Mouse (Mus musculus): Measurements from ENCODE around the gene Sobp. TPM values are rescaled to one million over a fixed set of nuclear protein-coding genes. Genes with fewer than 3 reads are reported as not detected.

Gene Sobp
- total RNA-seq (2021), result 4.4 and 4.6 TPM in 2 replicates
- long read RNA-seq, experiment 1, partial matches to known transcripts, result 1 of 2 reads
- long read RNA-seq, experiment 1, other reads (novel, unspliced or antisense), result 1 of 2 reads
- long read RNA-seq, experiment 2, partial matches to known transcripts, result 0 of 1 reads
- long read RNA-seq, experiment 2, other reads (novel, unspliced or antisense), result 1 of 1 reads

DNA sequence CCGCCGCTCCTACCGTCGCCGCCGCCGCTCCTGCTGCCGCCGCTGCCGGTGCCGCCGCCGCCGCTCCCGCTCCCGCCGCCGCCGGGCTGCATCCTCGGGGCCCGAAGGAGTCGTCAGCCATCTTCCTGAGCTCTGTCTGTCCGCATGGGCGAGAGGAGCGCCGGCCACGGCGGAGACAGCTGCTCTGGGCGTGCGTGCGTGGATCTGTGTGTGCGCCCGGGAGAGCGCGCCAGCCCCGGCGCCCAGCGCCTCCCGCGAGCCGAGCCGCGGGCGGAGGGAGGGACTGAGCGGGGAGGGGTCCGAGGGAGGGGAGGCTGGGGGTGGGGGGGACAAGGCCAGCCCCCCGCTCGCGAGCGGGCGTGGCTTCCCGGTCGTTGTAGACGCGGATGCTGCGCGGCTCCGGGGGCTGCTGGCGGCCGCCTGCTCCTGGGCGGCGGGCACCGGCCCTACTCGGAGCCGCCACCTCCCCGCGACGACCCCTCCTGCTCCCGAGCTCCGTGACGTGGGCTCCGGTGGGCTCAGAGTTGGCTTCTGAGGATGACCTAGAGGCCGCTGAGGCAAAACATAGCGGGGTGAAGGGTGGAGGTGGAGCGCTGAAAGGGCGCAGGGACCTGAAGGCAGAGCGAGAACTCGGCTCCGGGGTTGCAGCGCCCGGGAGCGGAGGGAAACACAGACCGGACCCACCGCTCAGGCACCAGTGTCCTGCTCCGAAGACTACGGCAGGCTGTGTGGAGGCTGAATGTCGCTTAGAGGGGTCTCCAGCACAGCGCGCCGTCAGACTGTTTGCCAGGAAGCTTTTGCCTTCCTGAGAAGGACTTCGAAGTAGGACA, at the start of gene Sobp, which contains the start of gene 9030612E09Rik:
TSS of gene Sobp (minus strand) at position 205 of the 830 bp plus-strand sequence.
TSS of gene 9030612E09Rik (plus strand) at position 379 of the 830 bp plus-strand sequence.
- peak; percentile 71 for DNase-seq

DNA sequence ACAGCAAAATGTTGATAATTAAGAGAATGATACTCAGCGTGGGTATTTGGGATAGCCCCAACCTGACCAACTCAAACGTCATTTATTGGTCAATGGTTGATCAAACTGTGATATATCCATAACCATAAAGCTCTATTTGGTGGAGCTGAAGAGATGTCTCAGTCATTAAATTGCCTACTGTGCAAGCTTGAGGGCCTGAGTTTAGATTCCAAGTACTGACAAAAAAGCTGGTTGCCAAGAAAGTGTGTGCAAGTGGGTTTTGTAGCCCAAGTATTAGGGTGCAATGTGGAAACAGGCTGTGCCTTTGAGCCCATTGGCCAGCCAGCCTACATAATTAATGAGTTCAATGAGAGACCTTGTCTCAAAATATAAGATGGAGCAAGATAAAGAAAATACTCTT, 49.1 kb upstream of the Sobp start:
- no peak for DNase-seq

DNA sequence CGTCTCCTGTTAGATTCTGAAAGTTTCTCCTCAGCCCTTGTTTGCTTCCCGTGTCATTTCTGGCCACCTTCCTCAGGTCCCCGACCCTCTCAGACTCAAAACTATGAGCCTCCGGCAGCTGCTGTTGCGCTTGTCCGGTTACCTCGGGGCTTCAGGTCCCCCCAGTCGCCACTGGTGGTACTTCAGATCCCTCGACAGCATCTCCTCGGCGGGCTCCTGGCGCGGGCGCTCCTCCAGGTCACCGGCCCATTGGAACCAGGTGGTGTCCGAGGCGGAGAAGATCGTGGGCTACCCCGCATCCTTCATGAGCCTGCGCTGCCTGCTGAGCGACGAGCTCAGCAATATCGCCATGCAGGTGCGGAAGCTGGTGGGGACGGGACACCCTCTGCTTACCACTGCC, 47.3 kb upstream of the Sobp start:
- DNase-seq, result peak; percentile 49

DNA sequence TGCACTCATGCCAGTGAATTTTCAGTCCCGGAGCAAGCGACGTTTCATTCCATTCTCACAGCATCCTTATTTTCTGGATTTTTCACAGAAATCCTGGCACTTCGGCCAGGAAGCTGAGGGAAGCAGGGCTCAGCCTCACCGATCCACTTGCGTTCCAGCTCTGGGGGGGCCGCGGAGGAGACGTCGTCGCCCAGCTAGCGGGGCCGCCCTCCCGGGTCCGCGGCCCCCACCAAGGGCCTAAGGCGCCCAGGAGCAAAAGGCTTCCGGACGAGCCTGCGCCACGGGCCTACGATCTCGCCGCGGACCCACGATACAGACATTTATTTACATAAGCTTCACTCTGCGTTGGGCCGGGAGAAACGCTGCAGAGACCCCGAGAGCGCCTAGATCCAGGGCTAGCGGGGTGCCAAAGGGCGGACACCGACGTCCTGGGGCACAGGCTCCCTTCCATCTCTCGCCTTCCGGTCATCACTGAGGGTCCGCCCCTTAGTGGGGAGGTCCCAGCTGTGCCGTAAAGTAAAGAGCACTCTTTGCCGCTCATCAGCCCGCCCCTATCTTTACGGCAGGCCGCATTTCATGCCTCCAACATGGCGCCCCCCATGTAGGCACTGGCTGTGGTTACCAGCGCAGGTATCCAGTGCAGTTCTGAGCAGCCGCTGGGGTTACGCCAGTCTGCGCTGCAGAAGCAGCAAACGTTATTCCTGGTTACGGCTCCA, 46.7 kb upstream of the Sobp start, which contains the start of gene Pdss2:
TSS of gene Pdss2 (plus strand) at position 577 of the 716 bp plus-strand sequence.
- DNase-seq, result peak; percentile 97

DNA sequence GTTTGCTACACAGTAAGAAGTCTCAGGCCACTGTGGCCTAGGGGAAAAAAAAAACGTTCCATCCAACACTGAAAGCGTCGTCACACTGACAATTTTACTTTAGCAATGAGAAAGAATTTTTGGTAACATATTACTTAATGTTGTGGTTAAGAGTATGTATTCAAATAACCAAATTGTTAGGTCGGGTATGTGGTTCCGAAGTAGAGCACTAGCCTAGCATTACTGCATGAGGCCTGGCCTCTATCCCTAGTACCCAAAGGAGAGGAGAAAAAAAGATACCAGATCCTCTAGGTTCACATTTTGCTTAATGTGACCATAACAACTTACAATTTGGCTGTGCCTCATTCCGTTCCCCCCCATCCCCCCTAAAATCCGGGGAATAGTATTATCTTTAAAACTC, 46.1 kb upstream of the Sobp start:
- peak; percentile 14 for DNase-seq

DNA sequence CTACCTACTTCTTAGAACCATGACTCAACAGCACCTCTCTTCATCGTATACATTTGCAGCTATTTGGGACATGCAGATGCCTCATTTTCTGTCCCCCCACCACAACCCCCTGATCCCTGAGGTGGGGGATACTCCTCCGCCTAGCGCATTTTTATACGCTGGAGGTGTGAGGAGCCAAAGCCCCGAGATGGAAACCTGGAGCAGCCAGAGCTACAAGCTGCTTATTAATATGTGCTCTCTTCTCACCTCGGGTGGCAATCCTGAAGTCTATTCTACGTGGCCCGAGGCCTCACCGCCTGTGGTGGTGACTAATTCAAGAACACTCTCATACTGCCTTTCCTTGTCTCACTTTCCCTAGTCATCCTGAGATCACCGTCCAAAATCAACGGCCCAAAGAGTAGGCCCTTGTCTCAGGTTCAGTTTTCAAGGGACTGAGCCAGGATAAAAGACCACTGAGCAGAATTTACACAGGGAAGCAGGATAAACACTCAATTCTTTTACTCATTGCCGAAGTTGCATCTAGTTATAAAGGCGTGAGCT, 43.1 kb upstream of the Sobp start:
- DNase-seq, result no peak

DNA sequence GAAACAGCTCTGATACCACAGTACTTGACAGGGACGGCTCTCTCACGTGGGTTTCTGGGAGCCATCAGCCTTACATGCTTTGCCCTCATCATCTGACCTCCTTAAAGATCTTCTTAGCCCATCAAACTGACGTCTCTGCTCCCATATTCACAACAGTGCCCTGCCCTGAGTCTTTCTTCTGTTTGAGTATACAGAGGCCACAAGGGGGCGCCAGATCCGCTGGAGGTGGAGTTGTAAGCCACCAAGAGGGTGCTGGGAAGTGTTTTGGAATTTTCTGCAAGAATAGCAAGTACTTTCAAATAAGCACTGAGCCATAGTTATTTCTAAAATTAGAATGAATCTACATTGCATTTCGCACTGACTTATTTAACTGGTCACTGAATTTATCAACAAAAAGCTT, 37.5 kb upstream of the Sobp start:
- DNase-seq, result peak; percentile 35

DNA sequence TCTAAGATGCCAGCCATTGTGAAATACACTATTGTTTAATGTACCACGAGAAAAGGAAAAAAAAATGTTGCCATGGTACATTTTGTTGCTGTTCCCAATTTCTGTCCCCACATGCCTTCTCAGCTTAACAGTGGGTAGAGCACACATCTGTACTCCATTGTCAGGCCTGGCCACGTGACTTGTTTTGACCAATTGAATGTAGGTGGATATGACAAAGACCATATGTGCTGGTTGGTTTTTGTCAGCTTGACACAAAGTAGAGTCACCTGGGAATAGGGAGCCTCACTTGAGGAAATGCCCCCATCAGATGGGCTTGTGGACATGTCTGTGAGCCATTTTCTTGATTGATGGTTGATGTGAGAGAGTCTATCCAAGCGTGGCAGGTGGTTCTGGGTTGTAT, 29.5 kb upstream of the Sobp start:
- no peak for DNase-seq

DNA sequence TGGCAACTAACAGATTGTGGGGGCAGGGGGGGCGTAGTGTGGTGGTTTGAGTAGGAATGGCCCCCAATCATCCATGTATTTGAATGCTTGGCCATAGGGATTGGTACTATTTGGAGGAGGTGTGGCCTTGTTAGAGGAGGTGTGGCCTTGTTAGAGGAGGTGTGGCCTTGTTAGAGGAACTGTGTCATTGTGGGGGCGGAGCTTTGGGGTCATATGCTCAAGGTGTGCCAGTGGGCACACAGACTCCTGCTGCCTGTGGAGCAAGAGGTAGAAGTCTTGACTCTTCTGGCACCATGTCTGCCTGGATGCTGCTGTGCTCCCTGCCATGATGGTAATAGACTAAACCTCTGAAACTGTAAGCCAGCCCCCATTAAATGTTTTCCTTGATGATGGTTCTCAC, 25.9 kb upstream of the Sobp start:
- DNase-seq, result no peak

DNA sequence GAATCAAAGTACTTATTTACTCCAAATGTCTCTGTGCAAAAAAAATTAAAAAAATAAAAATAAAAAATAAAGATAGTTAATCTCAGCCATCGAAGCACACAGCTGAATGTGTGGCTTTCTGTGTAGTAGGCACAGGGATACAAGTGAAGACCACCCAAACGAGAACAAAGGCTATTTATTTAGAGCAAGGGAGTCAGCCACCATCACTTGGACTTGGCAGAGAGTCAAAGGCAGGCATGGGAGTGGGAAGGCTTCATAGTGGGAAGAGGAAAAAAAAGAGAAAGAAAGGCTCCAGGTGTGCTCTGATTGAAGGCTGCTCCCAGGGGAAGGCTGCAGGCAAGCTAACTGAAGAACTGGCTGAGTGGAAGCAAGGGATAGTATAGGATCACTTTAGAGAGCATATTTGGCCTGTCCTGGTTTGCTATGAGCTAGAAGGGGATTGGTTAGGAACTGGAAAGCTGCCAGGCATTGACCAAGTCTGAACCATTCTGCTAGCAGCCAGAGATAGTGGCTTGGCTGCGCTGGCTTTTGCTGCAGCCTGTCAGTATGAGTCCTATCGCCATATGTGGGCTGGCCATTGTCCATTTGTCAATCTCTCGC, 6.1 kb upstream of the Sobp start:
- DNase-seq, result peak; percentile 31

DNA sequence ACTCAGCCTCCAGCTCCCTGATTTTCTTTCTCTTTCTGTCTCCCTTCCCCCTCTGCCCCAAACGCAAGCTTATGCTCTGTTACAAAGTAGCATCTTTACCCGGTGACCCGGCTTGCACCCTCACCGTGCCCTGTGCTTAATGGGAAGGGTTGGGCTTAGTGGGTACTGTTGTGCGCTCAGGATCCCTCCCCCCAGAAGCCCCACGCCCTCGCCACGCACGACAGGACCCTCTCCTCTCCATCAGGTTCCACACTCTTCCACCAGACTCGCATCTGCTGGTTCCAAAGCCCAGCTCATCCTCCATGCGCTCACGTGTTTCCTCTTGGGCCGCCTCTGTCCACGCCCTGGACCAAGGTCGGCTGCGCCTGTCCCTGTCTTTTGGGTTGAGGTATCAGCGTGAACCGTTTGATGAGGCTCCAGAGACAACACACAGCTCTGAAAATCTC, 849 bp upstream of the Sobp start:
- DNase-seq, result peak; percentile 30

DNA sequence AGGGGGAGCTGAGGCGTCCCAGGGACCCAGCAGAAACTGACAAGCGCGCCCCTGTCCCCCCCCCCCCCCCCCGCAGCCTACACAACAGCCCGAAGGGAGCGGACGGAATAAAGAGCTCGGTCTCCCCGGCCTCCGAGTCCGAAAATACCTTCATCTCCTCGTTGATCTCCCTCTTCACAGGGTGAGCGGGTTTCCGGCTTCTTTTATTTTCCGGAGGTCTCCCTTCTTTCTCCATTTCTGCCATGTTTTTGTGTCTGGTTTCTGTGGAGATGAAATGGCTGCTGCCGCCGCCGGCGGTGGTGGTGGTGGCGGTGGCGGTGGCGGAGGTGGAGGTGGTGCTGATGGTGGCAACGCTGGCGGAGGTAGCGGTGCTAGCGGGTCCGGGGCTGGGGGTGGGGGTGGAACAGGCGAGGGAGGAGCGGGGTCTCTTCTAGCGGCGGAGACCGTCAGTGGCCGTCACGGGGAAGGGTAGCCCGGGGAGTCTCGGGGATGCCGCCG, 453 bp downstream of the Sobp start:
- no peak for DNase-seq

DNA sequence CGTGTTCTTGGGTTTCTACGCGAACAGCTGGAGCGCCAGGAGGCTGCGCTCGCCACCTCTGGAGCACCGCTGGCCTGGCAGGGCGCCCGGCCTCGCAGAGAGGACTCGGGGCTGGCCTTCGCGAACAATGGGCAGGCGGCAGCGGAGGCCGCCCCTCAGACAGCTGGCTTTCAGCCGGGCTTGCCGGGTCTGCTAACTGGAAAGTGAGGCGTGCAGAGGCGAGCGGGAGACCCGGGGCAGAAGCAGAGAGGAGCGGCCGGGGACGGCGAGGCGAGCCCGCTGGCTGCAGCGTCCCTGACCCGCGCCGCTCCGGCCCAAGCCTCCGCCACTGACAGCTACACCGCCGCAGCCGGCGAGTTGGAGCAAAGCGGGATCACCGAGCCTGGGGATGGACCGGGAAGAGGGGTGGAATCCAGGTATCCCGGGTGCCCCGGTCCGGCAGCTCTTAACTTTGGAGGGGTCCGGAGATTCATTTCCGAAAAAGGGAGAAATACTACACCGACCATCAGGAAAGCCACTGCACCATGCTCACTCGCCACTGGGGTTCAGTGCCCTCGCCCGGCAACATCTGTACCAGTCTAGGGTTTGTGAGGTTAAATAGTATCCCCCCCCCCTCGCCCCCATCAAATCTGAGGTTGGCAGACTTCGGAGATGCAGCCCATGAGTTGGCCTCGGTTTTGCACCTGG, 1.0 kb downstream of the Sobp start:
- peak; percentile 83 for DNase-seq

DNA sequence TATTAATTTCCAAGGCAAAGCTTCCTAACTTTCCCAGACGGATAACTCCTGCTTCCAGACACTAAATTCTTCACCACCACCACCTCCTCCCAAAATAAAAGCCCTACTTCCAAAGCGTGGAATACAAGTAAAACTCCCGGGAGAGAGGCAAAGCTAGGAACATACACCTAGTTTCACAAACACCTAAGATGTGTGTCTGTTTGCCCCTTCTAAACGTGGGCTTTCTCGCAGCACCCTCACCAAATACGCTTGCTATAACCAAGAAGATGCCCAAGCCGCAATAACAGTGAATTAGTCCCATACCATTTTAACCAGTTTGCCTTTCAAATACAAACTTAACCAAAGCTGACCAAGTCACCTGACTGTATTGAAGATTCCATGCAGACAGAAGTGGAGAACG, 1.8 kb downstream of the Sobp start:
- DNase-seq, result no peak

DNA sequence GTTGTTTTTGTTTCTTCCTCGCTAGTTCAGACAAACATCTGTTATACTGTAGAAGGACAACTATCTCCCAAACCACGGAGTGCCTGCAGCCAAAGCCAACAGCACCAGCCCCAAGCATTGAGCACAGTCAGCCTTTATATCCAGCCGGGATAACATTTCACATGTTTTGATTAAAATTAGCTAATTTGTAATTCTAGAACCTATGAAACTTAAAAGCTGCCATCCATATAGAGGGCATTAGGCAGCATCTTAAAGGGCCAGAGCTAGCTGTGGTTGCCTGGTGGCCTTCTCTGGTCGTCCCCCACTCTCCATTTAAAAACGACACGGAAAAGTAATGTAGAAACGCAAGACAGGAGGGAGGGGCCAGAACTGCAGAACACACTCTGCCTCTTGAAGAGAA, 2.3 kb downstream of the Sobp start:
- DNase-seq, result no peak

DNA sequence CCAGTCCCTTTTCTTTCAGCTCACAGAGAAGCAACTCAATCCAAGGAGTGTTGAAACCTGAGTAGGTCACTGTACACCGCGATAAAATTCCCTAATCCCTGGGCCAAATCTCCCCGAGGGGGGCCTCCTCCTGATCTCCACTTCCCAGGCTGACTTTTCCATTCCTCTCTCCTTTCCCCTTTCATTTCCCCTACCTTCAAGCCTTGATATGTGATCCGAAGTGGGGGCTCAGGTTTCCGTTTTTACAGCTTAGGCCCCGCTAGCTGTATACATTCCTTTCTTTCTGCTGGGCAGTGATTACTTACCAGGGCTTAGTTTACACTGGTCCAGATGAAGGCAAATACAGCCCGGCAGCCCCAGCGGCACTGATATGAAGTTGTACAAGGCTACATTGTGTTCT, 3.2 kb downstream of the Sobp start:
- no peak for DNase-seq

DNA sequence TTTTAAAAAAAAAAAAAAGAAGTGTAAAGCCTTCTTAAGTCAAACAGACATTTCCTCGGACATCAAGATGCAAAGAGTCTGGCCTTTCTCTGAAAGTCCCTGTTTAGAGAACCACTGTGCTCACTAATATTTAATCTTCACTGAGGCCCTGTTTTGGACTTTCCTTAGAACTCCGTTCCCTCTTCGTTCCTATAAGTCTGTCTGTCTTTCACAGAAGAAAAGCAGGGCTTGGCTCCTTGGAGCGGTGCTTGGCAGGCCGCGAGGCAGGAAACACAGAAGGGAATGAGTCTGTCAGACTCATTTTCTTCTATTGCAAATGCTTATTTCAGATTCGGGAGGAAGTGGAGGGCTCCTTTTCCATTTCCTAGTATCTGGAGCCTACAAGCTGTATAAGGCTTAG, 5.5 kb downstream of the Sobp start:
- no peak for DNase-seq

DNA sequence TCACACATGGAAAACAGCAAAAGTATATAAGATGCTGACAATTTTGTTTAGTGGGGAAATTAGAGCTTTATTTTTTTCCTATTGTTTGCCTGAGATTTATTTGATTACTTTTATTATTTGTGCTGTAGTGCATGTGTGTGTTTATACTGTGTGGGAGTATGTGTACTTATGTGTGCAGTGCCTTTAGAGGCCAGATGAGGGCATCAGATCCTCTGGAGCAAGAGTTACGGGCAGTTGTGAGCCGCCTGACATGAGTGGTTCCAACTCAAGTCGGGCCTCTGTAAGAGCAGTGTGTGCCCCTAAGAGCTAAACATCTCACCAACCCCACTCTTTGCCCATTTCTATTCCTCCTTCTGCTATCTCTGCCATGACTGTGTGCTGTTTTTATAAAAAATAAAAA, 7.5 kb downstream of the Sobp start:
- DNase-seq, result no peak

DNA sequence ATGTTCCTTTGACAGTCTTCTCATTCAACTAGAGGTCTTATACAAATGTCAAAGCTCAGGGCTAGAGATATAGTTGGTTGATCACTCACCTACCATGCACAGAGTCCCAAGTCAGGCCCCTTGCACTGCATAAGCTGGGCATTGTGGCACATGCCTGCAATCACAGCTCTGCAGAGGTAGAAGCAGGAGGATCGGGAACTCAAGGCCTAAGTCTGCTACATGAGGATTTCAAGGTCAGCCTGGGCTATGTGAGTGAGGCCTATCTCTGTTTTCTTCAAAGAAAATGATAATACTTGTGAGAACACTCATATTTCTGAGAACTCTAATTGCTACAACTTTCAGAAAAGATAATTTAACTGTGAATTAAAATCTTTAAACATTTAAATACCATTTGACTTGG, 8.2 kb downstream of the Sobp start:
- no peak for DNase-seq

DNA sequence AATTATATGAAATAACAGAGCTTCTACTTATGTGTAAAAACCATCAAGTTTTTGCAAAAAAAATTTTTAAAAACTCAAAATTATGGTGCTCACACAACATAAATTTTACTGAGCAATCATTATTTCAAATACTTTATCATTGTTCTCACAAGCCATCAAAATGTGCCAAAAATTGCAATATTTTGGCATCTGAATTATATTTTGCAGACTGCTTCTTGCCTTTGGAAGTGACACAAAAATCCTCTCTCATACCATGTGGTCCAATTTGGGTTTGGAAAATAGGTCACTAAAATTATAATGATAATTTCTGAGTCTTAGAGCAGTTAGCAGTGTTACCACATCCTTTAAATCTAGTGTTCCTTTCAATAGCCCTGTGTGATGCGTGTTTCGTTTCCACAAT, 9.9 kb downstream of the Sobp start:
- no peak for DNase-seq

DNA sequence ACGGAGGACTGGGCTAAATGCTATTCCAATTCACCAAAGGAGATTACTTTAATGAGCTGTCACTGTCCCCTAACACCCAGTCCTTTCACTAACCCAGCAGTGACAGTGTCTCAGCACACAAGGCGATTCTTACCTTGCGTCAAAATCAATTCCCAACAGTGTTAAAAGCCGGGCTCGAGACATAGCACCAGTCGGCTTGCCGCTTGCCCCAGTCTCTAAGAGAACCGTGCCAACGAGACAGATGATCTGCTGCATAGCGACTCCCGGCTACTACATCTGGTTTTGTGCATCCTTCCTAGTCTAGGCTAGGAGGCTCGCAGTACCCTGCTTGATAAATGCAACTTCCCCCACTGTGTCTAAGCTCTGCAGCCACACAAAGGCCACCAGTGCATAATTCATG, 12.0 kb downstream of the Sobp start:
- no peak for DNase-seq

DNA sequence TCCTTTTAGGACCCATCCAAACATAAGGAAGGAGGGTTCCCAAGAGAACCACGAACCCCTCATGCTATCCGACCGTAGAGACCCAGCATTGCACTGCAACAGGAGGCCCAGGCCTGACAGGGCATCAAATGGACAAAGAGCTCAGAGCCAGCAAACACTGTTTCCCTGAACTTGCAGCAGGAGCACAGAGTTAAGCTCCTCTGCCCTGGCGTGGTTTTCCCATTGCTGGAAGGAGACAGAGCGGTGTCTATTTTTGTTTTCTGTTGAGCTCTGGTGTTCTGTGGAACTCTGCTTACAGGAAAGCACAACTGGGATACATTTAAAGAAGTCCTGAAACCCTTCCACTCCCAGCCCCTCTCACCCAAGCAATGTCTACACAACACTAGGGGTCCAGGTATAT, 15.0 kb downstream of the Sobp start:
- no peak for DNase-seq
